Mouse (Mus musculus) olfactory bulb, adult 2 months (tissue): Measurements from ENCODE around the gene Ccdc14.

ENCODE experiments used
- CTCF ChIP-seq: fragments of 200-500 bp; IDR thresholded peaks from 2 replicates; pipeline ENCODE4 v1.5.1; 2012; ENCODE audit warnings: low read depth, mild to moderate bottlenecking, low read length, moderate library complexity; ENCODE audit not compliant: insufficient read depth
- POLR2A ChIP-seq: fragments of 200-500 bp; IDR thresholded peaks from 2 replicates; pipeline ENCODE4 v1.6.1; 2012; ENCODE audit warnings: mild to moderate bottlenecking, low read depth, low read length, moderate library complexity; ENCODE audit not compliant: insufficient read depth

DNA sequence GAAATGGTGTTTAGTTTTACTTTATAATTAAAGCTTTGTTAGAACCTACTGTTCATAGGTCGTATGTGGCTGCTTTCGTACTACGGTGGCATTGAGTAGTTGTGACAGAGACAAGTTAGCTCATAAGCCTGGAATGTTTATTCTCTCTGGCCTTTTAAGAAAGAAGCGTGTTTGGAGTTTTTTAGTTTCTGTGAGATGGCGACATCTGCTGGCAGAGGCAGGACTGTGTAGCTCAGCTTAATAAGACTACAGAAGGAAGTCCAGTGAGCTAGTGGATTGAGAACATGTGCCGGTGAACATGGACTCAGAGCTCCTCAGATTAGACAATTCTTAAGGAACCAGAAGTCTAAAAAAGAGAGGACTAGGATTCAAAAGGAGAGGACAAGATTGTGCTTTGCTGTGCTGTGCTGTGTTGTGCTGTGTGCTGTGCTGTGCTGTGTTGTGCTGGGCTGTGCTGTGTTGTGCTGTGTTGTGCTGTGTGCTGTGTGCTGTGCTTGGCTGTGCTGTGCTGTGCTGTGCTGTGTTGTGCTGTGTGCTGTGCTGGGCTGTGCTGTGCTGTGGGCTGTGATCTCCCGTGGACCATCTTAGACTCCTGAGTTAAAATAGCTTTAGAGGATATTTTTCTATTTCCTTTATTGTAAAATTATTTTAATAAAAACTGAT, 9.9 kb downstream of the Ccdc14 start:
- TF ChIP-seq CTCF: no peak
- no peak for TF ChIP-seq POLR2A
